In the genomic region with DNA sequence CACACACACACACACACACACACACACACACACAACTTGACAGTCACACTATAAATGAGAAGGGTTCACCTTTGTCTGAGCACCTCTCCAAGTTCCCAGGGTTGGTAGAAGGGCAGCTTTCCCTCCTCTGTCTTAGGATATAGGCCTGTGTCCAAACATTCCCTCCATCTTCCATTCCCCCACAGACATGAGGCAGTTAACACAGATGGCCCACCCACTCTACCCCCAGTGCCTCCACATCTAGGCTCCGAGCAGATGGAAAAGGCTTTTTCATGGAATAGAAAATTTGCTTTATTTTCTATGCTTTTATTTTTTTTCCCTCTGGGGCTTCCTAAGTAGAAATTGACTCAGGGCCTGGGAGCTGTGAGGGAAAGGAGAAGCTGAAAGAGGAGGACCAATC, we compare ENCODE assay signal across 14 mouse cellular contexts. TPM values are rescaled to one million over a fixed set of nuclear protein-coding genes. Genes with fewer than 3 reads are reported as not detected.
A peak's percentile ranks its signal among the peaks of the same experiment; 100 is the strongest.
DNase-seq lines count a peak whose midpoint lies in the region.
"Had no signal": no experiment of that assay in that cellular context is flagged by ENCODE, and none has a peak within 500 bp of the region (broad histone marks: within the 10 kb centered on the region; RNA-seq: fewer than 3 reads in every experiment).

No protein-coding gene starts in this region.

- peak; percentile 31 for DNase-seq in cerebellum, adult 9-10 months
- no peak for DNase-seq in cerebellum, adult 9-11 months
- DNase-seq in left cerebral cortex, postnatal 14 days (ENCODE audit: low spot score in 2 of 2) = peak; percentile 55 to 60
- no peak for DNase-seq in left cerebral cortex, postnatal 10 days (ENCODE audit: extremely low spot score in 1 of 2, low spot score in 2 of 2)
- DNase-seq in layer of hippocampus, adult 8-10 months (ENCODE audit: low spot score in 2 of 2) = peak; percentile 70 to 76
- peak; percentile 62 to 73 for DNase-seq in right cerebral cortex, postnatal 10 days (ENCODE audit: low spot score in 2 of 2)
- no peak for DNase-seq in testis, postnatal 10 days (ENCODE audit: low spot score)
- no peak for DNase-seq in thymus, adult 18-20 months
- DNase-seq: adrenal gland, postnatal 10 days; gastrocnemius, postnatal 25 days; heart, adult 2 months; kidney, adult 18-20 months; liver, postnatal 0 days; thymus, postnatal 4 days had no signal

- intact Hi-C loops in left cerebral cortex, postnatal 14 days (cut with DNase I) = no loop called here
- intact Hi-C loops in left cerebral cortex, postnatal 10 days (cut with DNase I) = no loop called here

RNA-seq across cellular contexts. Expression of a gene that starts 26.6 kb away (rescaled TPM):
- 10 to 100 TPM; 78.2 to 80.3 TPM for total RNA-seq in left cerebral cortex, postnatal 14 days (2021)
- total RNA-seq in left cerebral cortex, postnatal 10 days (2021) = 10 to 100 TPM; 68.0 to 73.2 TPM
- 100 to 1,000 TPM; 120 to 137 (median 129) TPM for total RNA-seq in layer of hippocampus, adult 8-10 months (2022)

Comparison
In these comparisons a context has a peak if more than half of its experiments do, and no peak if none do; other contexts are left out.
1. DNase-seq: peak in cerebellum, adult 9-10 months (single experiment), left cerebral cortex, postnatal 14 days (2 of 2), layer of hippocampus, adult 8-10 months (2 of 2) and right cerebral cortex, postnatal 10 days (2 of 2); none in cerebellum, adult 9-11 months (single experiment), left cerebral cortex, postnatal 10 days (0 of 2), testis, postnatal 10 days (single experiment) and thymus, adult 18-20 months (0 of 2).